Comparison of ENCODE assay signal across 14 mouse cellular contexts in genomic region chr7:111243831-111244230, GRCm38 (mm10).
DNase-seq lines count a peak whose midpoint lies in the region.
"Had no signal": no experiment of that assay in that cellular context is flagged by ENCODE, and none has a peak within 500 bp of the region (broad histone marks: within the 10 kb centered on the region; RNA-seq: fewer than 3 reads in every experiment).

No protein-coding gene starts in this region.

- peak; percentile 90 for DNase-seq in fat pad, adult 2 months (ENCODE audit: extremely low read depth, low read depth, low spot score)
- peak; percentile 91 for DNase-seq in gonadal fat pad, adult 2 months (ENCODE audit: low read depth)
- no peak for DNase-seq in urinary bladder, postnatal 4 days (ENCODE audit: low spot score in 2 of 2)
- DNase-seq in thymus, postnatal 4 days = no peak
- DNase-seq: adrenal gland, adult 2 months; adrenal gland, adult 8-10 months; adrenal gland, postnatal 10 days; adrenal gland, postnatal 14 days; adrenal gland, postnatal 25 days; adrenal gland, postnatal 36 days; B cell, adult 2 months; cerebellum, adult 11 months; cerebellum, adult 11-12 months; cerebellum, adult 18-20 months had no signal

Comparison
In these comparisons a context has a peak if more than half of its experiments do, and no peak if none do; other contexts are left out.
1. DNase-seq: peak in fat pad, adult 2 months (single experiment) and gonadal fat pad, adult 2 months (single experiment); none in urinary bladder, postnatal 4 days (0 of 2) and thymus, postnatal 4 days (single experiment).